Mouse (Mus musculus) hindbrain, embryonic 11.5 days (tissue): ENCODE results near the gene Hist1h1t. TPM values are rescaled to one million over a fixed set of nuclear protein-coding genes. Genes with fewer than 3 reads are reported as not detected.

Source experiments
- ATAC-seq: fragments of 200-750 bp; cut with Nextera tagmentation; 2 replicates; pipeline ENCODE4 v1.8.0; 2017; ENCODE audit warnings: mild to moderate bottlenecking, moderate TSS enrichment, moderate library complexity; ENCODE audit not compliant: low FRiP score
- DNase-seq: peaks from one replicate; pipeline ENCODE4 v3.0.0-alpha.2; 2015; ENCODE audit warnings: low spot score
- H3K27ac ChIP-seq: fragments of 300-500 bp; sonication (generic); 2 replicates; pipeline ENCODE4 v1.5.1; 2014; ENCODE audit warnings: mild to moderate bottlenecking, low read depth, low read length
- H3K27me3 ChIP-seq: fragments of 300-500 bp; sonication (generic); 2 replicates; pipeline ENCODE4 v1.6.1; 2014; ENCODE audit warnings: mild to moderate bottlenecking, low read length, moderate library complexity, mixed read lengths; ENCODE audit not compliant: control insufficient read depth, insufficient read depth
- H3K36me3 ChIP-seq: fragments of 300-500 bp; sonication (generic); 2 replicates; pipeline ENCODE4 v1.6.1; 2014; ENCODE audit warnings: mild to moderate bottlenecking, low read length, moderate library complexity, mixed read lengths; ENCODE audit not compliant: control insufficient read depth, insufficient read depth
- H3K4me1 ChIP-seq: fragments of 300-500 bp; sonication (generic); replicated peaks from 2 replicates; pipeline ENCODE4 v1.6.1; 2014; ENCODE audit warnings: low read length, mixed read lengths; ENCODE audit not compliant: control insufficient read depth, insufficient read depth
- H3K4me2 ChIP-seq: fragments of 300-500 bp; sonication (generic); replicated peaks from 2 replicates; pipeline ENCODE4 v1.6.1; 2014; ENCODE audit warnings: mild to moderate bottlenecking, low read depth, low read length
- H3K4me3 ChIP-seq: fragments of 300-500 bp; sonication (generic); 2 replicates; pipeline ENCODE4 v1.5.1; 2014; ENCODE audit warnings: low read depth, low read length
- H3K9ac ChIP-seq: fragments of 300-500 bp; sonication (generic); 2 replicates; pipeline ENCODE4 v1.6.1; 2014; ENCODE audit warnings: low read depth, low read length
- H3K9me3 ChIP-seq: fragments of 300-500 bp; sonication (generic); 2 replicates; pipeline ENCODE4 v1.6.1; 2016; ENCODE audit warnings: low read length; ENCODE audit not compliant: control insufficient read depth
- WGBS: fragments of 180-500 bp; shearing (Covaris S2); extraction: QIAGEN DNeasy Blood & Tissue Kit; methylation state at CpG from one replicate; pipeline ENCODE4 v1.1.7; 2014; 5-methylcytosine and 5-hydroxymethylcytosine counted together
- polyA plus RNA-seq: library from polyadenylated mRNA; unstranded; fragments of >200 nt; fragmentation: Nextera tagmentation; extraction: Ambion mirVana; gene quantifications from 2 replicates; pipeline ENCODE4 v1.2.1, GENCODE M21; 2014

The Hist1h1t gene
- polyA plus RNA-seq, 1 experiment from 2014 or later, result not detected

GRCm38 (mm10) chr13:23724239-23724638 lies 28.6 kb downstream of the Hist1h1t start:
- ATAC-seq, result no peak
- Histone ChIP-seq H3K9me3 (no peaks in the 10 kb centered on the region), H3K4me2 (no peak overlapping the region), H3K36me3 (no peaks in the 10 kb centered on the region), H3K27me3 (no peaks in the 10 kb centered on the region), H3K9ac (no peak overlapping the region), H3K27ac (no peak overlapping the region), H3K4me1 (no peaks in the 10 kb centered on the region), H3K4me3 (no peak overlapping the region)
- DNase-seq, result no peak
- 90% methylated on average over 4 of the region's 4 CpGs for WGBS

GRCm38 (mm10) chr13:23725213-23725612 lies 29.6 kb downstream of the Hist1h1t start:
- Histone ChIP-seq H3K9ac (no peak overlapping the region), H3K36me3 (no peaks in the 10 kb centered on the region), H3K27me3 (no peaks in the 10 kb centered on the region), H3K4me1 (no peaks in the 10 kb centered on the region), H3K27ac (no peak overlapping the region), H3K4me2 (no peak overlapping the region), H3K9me3 (no peaks in the 10 kb centered on the region), H3K4me3 (no peak overlapping the region)
- DNase-seq (no peak), ATAC-seq (no peak)
- WGBS, result 20% methylated on average over 1 of the region's 1 CpGs

GRCm38 (mm10) chr13:23728472-23729191 lies 33.0 kb downstream of the Hist1h1t start:
- Histone ChIP-seq H3K27me3 (no peaks in the 10 kb centered on the region), H3K36me3 (no peaks in the 10 kb centered on the region), H3K9ac (no peak overlapping the region), H3K4me2 (no peak overlapping the region), H3K4me3 (no peak overlapping the region), H3K9me3 (no peaks in the 10 kb centered on the region), H3K4me1 (no peaks in the 10 kb centered on the region), H3K27ac (no peak overlapping the region)
- ATAC-seq (no peak), DNase-seq (no peak)
- 84% methylated on average over 18 of the region's 18 CpGs for WGBS

- DNase-seq (no peak), ATAC-seq (no peak)
- no peaks in the 10 kb centered on the region for H3K4me1 ChIP-seq
- H3K9me3 ChIP-seq, result no peaks in the 10 kb centered on the region
- H3K9ac ChIP-seq, result no peak overlapping the region
- no peaks in the 10 kb centered on the region for H3K27me3 ChIP-seq
- H3K27ac ChIP-seq, result no peak overlapping the region
- H3K4me3 ChIP-seq, result no peak overlapping the region
- WGBS, result 92% methylated on average over 9 of the region's 9 CpGs
- no peak overlapping the region for H3K4me2 ChIP-seq
- H3K36me3 ChIP-seq, result no peaks in the 10 kb centered on the region
These were observed 33.5 kb downstream of the Hist1h1t start for GRCm38 (mm10) chr13:23729192-23729525.

GRCm38 (mm10) chr13:23729706-23730105 lies 34.1 kb downstream of the Hist1h1t start:
- Histone ChIP-seq H3K4me1 (no peaks in the 10 kb centered on the region), H3K9me3 (no peaks in the 10 kb centered on the region), H3K9ac (no peak overlapping the region), H3K27me3 (no peaks in the 10 kb centered on the region), H3K36me3 (no peaks in the 10 kb centered on the region), H3K4me2 (no peak overlapping the region), H3K27ac (no peak overlapping the region), H3K4me3 (no peak overlapping the region)
- ATAC-seq, result no peak
- no peak for DNase-seq
- WGBS, result 92% methylated on average over 5 of the region's 5 CpGs

- H3K4me2 ChIP-seq, result no peak overlapping the region
- no peaks in the 10 kb centered on the region for H3K36me3 ChIP-seq
- ATAC-seq, result no peak
- 40% methylated on average over 8 of the region's 8 CpGs for WGBS
- no peaks in the 10 kb centered on the region for H3K9me3 ChIP-seq
- H3K4me1 ChIP-seq, result no peaks in the 10 kb centered on the region
- H3K9ac ChIP-seq, result no peak overlapping the region
- DNase-seq, result no peak
- no peaks in the 10 kb centered on the region for H3K27me3 ChIP-seq
- no peak overlapping the region for H3K4me3 ChIP-seq
- H3K27ac ChIP-seq, result no peak overlapping the region
These were observed 34.9 kb downstream of the Hist1h1t start for GRCm38 (mm10) chr13:23730479-23730878.

GRCm38 (mm10) chr13:23732156-23732804 lies 36.7 kb downstream of the Hist1h1t start:
- no peaks in the 10 kb centered on the region for H3K9me3 ChIP-seq
- no peak overlapping the region for H3K4me2 ChIP-seq
- 27% methylated on average over 8 of the region's 8 CpGs for WGBS
- ATAC-seq, result no peak
- no peak overlapping the region for H3K4me3 ChIP-seq
- DNase-seq, result no peak
- no peaks in the 10 kb centered on the region for H3K4me1 ChIP-seq
- no peak overlapping the region for H3K27ac ChIP-seq
- H3K27me3 ChIP-seq, result no peaks in the 10 kb centered on the region
- H3K36me3 ChIP-seq, result no peaks in the 10 kb centered on the region
- H3K9ac ChIP-seq, result no peak overlapping the region

GRCm38 (mm10) chr13:23737091-23737490 lies 41.5 kb downstream of the Hist1h1t start:
- H3K4me3 ChIP-seq, result no peak overlapping the region
- no peak overlapping the region for H3K4me2 ChIP-seq
- WGBS, result 86% methylated on average over 5 of the region's 5 CpGs
- no peak overlapping the region for H3K27ac ChIP-seq
- DNase-seq (no peak), ATAC-seq (no peak)
- H3K9me3 ChIP-seq, result no peaks in the 10 kb centered on the region
- no peak overlapping the region for H3K9ac ChIP-seq
- 0 out of 2 replicates have a peak, but pooled peaks cover 3% of the 10 kb centered on the region for H3K4me1 ChIP-seq
- no peaks in the 10 kb centered on the region for H3K36me3 ChIP-seq
- no peaks in the 10 kb centered on the region for H3K27me3 ChIP-seq

- Histone ChIP-seq H3K4me2 (peak overlapping the region; percentile 96; the same call in 1 of the 2 replicates), H3K4me1 (0 out of 2 replicates have a peak, but pooled peaks cover 3% of the 10 kb centered on the region), H3K9me3 (no peaks in the 10 kb centered on the region), H3K27ac (peak overlapping the region; percentile 96), H3K9ac (peak overlapping the region; percentile 44; the same call in 1 of the 2 replicates), H3K36me3 (no peaks in the 10 kb centered on the region), H3K27me3 (no peaks in the 10 kb centered on the region), H3K4me3 (peak overlapping the region; percentile 57)
- 17% methylated on average over 4 of the region's 4 CpGs for WGBS
- peak; percentile 43 for DNase-seq
- ATAC-seq, result no peak
These were observed 42.4 kb downstream of the Hist1h1t start for GRCm38 (mm10) chr13:23738041-23738440.
